Mouse (Mus musculus): ENCODE results near the gene Phf5a. TPM values are rescaled to one million over a fixed set of nuclear protein-coding genes. Genes with fewer than 3 reads are reported as not detected.

Gene Phf5a
- polyA plus RNA-seq, 1 experiment: 96.7 TPM

GRCm38 (mm10) chr15:81847861-81848260 is 23.9 kb downstream of the Phf5a start:
- H3K27ac ChIP-seq (ENCODE audit: control insufficient read depth, insufficient read depth, low read depth, low read length, poor library complexity): no peak overlapping the region

GRCm38 (mm10) chr15:81847161-81847560 is 24.6 kb downstream of the Phf5a start:
- TF ChIP-seq CTCF (IDR thresholded peaks at IDR 0.05; ENCODE audit: control insufficient read depth, insufficient read depth, low read length) (no peak), POLR2A (IDR thresholded peaks at IDR 0.05; ENCODE audit: borderline replicate concordance, control insufficient read depth, low read depth, low read length) (no peak)
- no peak overlapping the region for H3K27ac ChIP-seq (ENCODE audit: control insufficient read depth, insufficient read depth, low read depth, low read length, poor library complexity)
- 84% methylated on average over 4 of the region's 4 CpGs for WGBS
- H3K4me1 ChIP-seq (ENCODE audit: control insufficient read depth, insufficient read depth, low read length): no peaks in the 10 kb centered on the region
- H3K4me3 ChIP-seq (replicated peaks; ENCODE audit: control insufficient read depth, low read depth, low read length): no peak overlapping the region

More at GRCm38 (mm10) chr15:81847861-81848260, 23.9 kb downstream of the Phf5a start:
- TF ChIP-seq CTCF (IDR thresholded peaks at IDR 0.05; ENCODE audit: control insufficient read depth, insufficient read depth, low read length): no peak
- no peak for TF ChIP-seq POLR2A (IDR thresholded peaks at IDR 0.05; ENCODE audit: borderline replicate concordance, control insufficient read depth, low read depth, low read length)
- no peaks in the 10 kb centered on the region for H3K4me1 ChIP-seq (ENCODE audit: control insufficient read depth, insufficient read depth, low read length)
- WGBS: 88% methylated on average over 5 of the region's 5 CpGs
- no peak overlapping the region for H3K4me3 ChIP-seq (replicated peaks; ENCODE audit: control insufficient read depth, low read depth, low read length)

GRCm38 (mm10) chr15:81846755-81847154 is 25.0 kb downstream of the Phf5a start:
- no peak overlapping the region for H3K27ac ChIP-seq (ENCODE audit: control insufficient read depth, insufficient read depth, low read depth, low read length, poor library complexity)
- H3K4me1 ChIP-seq (ENCODE audit: control insufficient read depth, insufficient read depth, low read length): no peaks in the 10 kb centered on the region
- 90% methylated on average over 9 of the region's 9 CpGs for WGBS
- no peak for TF ChIP-seq POLR2A (IDR thresholded peaks at IDR 0.05; ENCODE audit: borderline replicate concordance, control insufficient read depth, low read depth, low read length)
- no peak for TF ChIP-seq CTCF (IDR thresholded peaks at IDR 0.05; ENCODE audit: control insufficient read depth, insufficient read depth, low read length)
- H3K4me3 ChIP-seq (replicated peaks; ENCODE audit: control insufficient read depth, low read depth, low read length): no peak overlapping the region

- no peaks in the 10 kb centered on the region for H3K4me1 ChIP-seq (ENCODE audit: control insufficient read depth, insufficient read depth, low read length)
- TF ChIP-seq POLR2A (IDR thresholded peaks at IDR 0.05; ENCODE audit: borderline replicate concordance, control insufficient read depth, low read depth, low read length): no peak
- no peak for TF ChIP-seq CTCF (IDR thresholded peaks at IDR 0.05; ENCODE audit: control insufficient read depth, insufficient read depth, low read length)
- H3K4me3 ChIP-seq (replicated peaks; ENCODE audit: control insufficient read depth, low read depth, low read length): no peak overlapping the region
- H3K27ac ChIP-seq (ENCODE audit: control insufficient read depth, insufficient read depth, low read depth, low read length, poor library complexity): peak overlapping the region; percentile 4; the same call in 1 of the 2 replicates
- 43% methylated on average over 4 of the region's 4 CpGs for WGBS
Measured at GRCm38 (mm10) chr15:81845724-81846123, 26.0 kb downstream of the Phf5a start.

- Histone ChIP-seq H3K27ac (ENCODE audit: control insufficient read depth, insufficient read depth, low read depth, low read length, poor library complexity) (no peak overlapping the region), H3K4me1 (ENCODE audit: control insufficient read depth, insufficient read depth, low read length) (no peaks in the 10 kb centered on the region), H3K4me3 (replicated peaks; ENCODE audit: control insufficient read depth, low read depth, low read length) (no peak overlapping the region)
- no peak for TF ChIP-seq CTCF (IDR thresholded peaks at IDR 0.05; ENCODE audit: control insufficient read depth, insufficient read depth, low read length)
- 74% methylated on average over 5 of the region's 5 CpGs for WGBS
Measured at GRCm38 (mm10) chr15:81845033-81845625, 26.6 kb downstream of the Phf5a start.

- H3K4me1 ChIP-seq (ENCODE audit: control insufficient read depth, insufficient read depth, low read length): no peaks in the 10 kb centered on the region
- no peak overlapping the region for H3K4me3 ChIP-seq (replicated peaks; ENCODE audit: control insufficient read depth, low read depth, low read length)
- TF ChIP-seq POLR2A (IDR thresholded peaks at IDR 0.05; ENCODE audit: borderline replicate concordance, control insufficient read depth, low read depth, low read length) (no peak), CTCF (IDR thresholded peaks at IDR 0.05; ENCODE audit: control insufficient read depth, insufficient read depth, low read length) (no peak)
- 42% methylated on average over 7 of the region's 7 CpGs for WGBS
- no peak overlapping the region for H3K27ac ChIP-seq (ENCODE audit: control insufficient read depth, insufficient read depth, low read depth, low read length, poor library complexity)
Measured at GRCm38 (mm10) chr15:81842275-81842674, 29.4 kb downstream of the Phf5a start.

- H3K4me1 ChIP-seq (ENCODE audit: control insufficient read depth, insufficient read depth, low read length): no peaks in the 10 kb centered on the region
- H3K27ac ChIP-seq (ENCODE audit: control insufficient read depth, insufficient read depth, low read depth, low read length, poor library complexity): no peak overlapping the region
- TF ChIP-seq CTCF (IDR thresholded peaks at IDR 0.05; ENCODE audit: control insufficient read depth, insufficient read depth, low read length) (no peak), POLR2A (IDR thresholded peaks at IDR 0.05; ENCODE audit: borderline replicate concordance, control insufficient read depth, low read depth, low read length) (no peak)
- WGBS: 91% methylated on average over 7 of the region's 7 CpGs
- H3K4me3 ChIP-seq (replicated peaks; ENCODE audit: control insufficient read depth, low read depth, low read length): no peak overlapping the region
Measured at GRCm38 (mm10) chr15:81840306-81840705, 31.4 kb downstream of the Phf5a start.

GRCm38 (mm10) chr15:81839634-81840033 is 32.1 kb downstream of the Phf5a start:
- WGBS: 57% methylated on average over 5 of the region's 5 CpGs
- no peaks in the 10 kb centered on the region for H3K4me1 ChIP-seq (ENCODE audit: control insufficient read depth, insufficient read depth, low read length)
- H3K27ac ChIP-seq (ENCODE audit: control insufficient read depth, insufficient read depth, low read depth, low read length, poor library complexity): no peak overlapping the region
- TF ChIP-seq CTCF (IDR thresholded peaks at IDR 0.05; ENCODE audit: control insufficient read depth, insufficient read depth, low read length) (no peak), POLR2A (IDR thresholded peaks at IDR 0.05; ENCODE audit: borderline replicate concordance, control insufficient read depth, low read depth, low read length) (no peak)
- no peak overlapping the region for H3K4me3 ChIP-seq (replicated peaks; ENCODE audit: control insufficient read depth, low read depth, low read length)

Measured in bone marrow, adult 2 months (tissue).